Mouse (Mus musculus): ENCODE data around the gene Il6ra.

DNA sequence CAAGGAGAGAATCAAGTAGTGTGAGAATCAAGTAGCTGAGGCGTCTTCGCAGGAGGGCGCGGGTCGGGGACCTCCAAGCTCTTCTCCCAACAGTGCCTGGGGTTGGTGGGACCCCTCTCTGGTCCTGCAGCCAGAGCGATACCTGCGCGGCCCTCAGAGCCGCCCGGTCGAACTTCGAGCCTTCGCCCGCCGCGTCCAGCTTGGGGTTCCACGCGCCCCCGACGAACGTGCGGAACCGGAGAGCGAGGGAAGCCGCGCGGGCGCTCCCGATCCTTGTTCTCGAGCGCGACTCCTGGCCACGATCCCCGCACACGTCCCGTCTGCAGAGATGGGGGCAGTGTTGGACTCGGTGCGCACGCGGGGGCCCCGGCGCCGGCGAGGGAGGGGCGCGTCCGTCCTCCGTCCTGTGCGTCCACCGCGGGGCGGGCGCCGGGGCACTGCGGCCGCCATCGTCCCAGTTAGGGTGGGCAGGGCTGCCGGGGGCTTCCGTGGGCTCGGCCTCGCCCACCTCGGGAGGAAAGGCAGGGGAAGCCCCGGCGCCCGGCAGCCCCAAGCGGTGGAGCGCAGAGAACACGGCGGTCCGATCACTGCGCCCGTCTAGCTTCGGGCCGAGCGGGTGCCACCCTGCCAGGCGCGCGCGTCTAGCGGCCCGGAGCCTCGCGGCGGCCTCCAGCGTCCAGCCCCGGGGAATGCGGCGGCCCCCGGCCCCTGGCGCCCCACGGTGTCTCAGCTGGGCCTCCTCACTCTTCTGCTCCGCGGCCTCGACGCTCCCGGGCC is 82.0 kb downstream of the Il6ra start, which contains the start of gene She:
- TF ChIP-seq TAL1 (conservative IDR thresholded peaks at IDR 0.05; ENCODE audit: low read depth, low read length) = no peak
- TF ChIP-seq CTCF (IDR thresholded peaks at IDR 0.05; ENCODE audit: low read depth, low read length) = no peak
- no peak for TF ChIP-seq GATA1 (IDR thresholded peaks at IDR 0.05; ENCODE audit: borderline replicate concordance, low read length)

Data from G1E (cell line).